Mouse (Mus musculus) embryo, embryonic 9.5 days (tissue): Measurements from ENCODE around the gene Map1s.

Experiments used
- DNase-seq: peaks from one replicate; pipeline ENCODE4 v3.0.0-alpha.2; 2017; ENCODE audit errors: extremely low spot score

The Map1s gene

DNA sequence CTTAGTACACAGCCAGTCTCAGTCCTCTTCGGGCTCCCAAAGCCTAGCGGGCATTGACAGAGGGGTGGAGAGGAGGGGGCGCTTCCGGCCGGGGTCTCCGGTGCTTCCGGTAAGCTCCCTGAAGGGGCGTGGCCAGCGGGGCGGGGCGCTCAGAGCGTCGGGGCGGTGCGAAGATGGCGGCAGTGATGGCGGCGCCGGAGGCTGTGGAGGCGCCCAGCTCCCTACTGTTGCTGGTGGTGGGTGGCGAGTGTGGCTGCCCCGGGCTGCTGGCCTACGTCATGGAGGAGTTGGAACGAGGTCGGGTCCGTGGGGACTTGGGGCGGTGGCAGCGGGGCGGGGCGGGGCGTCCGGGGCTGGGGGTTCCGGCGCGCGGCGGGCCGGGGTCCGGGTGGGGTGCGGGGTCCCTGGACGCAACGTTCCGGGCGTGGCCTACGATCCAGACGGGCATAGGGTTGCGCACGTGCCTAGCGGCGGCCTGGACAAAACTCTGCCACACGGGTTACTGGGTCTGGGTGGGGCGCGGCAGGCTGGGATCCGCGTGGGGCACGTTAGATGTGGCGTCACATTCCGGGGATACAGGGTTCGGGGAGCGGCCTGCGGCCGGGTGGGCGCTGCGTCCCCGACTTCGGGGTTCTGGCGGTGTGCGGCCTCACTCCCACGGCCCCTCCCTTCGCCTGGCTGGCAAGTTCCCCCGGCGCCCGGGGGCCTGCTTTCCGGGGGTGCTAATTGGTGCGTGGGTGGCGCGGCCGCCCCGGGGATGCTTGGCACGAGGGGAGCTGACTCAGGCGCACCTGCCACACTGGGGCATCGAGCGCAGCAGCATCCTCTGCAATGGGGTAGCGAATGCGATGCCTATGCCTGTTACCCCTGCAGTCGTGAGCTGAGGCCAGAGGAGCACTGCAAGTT, at the start of gene Map1s:
Gene Map1s (plus strand): TSS at position 102 of the 906 bp plus-strand sequence.
- DNase-seq = peak; percentile 90

DNA sequence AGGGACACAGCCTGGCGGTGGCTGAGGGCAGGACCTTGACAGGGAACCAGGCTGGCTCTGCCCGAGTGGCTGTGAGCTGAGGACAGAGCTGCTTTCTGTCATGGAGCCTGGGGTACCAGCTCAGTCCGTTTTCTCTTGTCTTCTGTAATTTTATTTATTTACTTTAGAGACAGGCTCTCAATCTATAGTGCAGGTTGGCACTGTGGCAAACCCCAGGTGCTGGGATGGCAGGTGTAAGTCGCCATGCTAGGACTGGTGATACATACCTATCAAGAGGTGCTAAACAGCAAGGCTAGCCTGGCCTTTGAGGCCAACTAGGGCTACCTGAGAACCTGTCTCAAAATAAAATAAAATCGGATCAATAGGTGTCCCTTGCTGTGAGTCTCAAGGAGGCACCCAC, 49.7 kb upstream of the Map1s start:
- DNase-seq = no peak

DNA sequence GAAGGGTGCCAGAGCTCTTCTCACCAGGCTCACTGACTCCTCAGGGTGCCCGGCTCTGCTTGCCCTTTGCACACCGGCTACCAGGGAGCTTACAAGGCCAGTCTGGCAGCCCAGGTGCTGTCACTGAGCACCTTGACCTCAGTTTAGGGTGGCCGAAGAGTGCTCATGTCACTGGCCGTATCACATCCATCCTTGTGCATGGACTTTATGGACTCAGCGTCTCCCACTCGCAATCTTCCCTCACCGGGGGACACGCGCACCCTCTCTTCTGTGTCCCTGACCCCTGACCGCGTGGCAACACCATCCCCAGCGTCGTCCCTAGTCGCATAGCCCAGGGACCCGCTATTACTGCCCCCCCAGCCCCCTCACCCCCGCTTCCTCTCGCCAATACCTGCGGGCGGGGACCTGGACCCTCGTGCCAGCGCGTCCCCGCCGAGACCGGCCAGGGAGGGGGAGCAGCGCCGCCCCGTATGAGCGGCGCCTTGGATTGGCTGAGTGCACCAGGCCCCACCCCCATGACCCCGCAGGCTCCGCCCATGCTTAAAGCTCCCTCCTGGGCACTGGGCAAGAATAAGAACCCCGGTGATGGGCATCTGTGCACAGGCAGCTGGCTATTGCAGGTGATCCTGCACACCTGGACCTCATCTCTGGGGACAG, 49.1 kb upstream of the Map1s start:
- DNase-seq = no peak

DNA sequence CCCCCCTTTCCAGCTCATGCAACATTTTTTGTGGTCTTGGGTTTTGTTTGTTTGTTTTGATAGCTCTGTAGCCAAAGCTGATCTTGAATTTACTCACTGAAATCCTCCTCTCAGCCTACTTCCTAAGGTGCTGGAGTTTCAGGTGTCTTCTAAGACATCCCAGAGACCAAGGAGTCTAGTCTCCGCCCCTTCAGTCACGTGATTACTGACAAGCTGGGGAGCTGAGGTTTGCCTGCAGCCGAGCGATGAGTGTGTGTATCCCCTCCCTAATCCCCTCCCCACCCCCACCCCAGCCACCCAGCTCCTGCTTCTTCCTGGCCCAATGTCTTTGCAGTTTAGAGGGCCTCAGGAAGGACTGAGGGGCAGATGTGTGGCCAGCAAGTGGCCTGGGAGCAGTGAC, 48.2 kb upstream of the Map1s start:
- no peak for DNase-seq

DNA sequence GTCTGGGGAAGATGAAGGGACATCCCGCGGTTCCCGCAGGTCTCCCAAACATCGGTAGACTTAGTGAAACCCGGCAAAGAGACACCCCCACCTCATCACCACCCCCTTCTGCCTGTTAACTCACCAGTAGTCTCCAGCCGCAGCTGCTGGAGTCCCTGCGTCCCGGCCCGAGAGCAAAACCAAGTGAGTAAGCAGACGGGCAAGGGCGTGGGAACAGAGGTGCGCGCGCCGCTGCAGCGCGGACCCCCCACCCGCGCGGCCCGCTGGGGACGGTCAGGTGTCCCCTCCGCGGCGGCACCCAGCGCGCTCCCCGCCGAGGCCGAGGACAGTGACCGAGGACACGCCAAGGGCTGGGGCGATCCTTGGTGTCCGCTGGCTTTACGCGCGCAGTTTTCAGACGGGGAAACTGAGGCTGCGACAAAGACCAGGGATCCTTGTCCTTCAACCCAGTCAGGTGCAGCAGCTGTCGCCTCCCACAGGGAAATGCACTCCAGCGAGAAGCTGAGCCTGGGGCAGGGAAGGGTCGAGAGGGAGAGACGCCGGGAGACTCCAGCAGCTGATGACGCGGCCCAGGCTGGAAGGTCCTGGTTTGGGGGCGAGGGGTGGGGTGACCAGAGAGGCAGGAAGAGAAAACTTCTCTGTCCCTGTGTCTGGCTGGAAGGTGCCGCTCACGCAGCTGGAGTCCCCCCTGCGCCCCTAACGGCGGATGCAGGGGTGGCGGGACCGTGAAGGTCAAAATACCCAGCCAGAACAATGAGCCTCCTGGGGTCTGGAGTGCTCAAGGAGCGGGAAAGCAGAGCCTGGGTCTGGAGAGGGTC, 42.7 kb upstream of the Map1s start, which contains the start of gene Kcnn1:
Gene Kcnn1 (minus strand): TSS at position 435 of the 818 bp plus-strand sequence.
- DNase-seq = no peak

DNA sequence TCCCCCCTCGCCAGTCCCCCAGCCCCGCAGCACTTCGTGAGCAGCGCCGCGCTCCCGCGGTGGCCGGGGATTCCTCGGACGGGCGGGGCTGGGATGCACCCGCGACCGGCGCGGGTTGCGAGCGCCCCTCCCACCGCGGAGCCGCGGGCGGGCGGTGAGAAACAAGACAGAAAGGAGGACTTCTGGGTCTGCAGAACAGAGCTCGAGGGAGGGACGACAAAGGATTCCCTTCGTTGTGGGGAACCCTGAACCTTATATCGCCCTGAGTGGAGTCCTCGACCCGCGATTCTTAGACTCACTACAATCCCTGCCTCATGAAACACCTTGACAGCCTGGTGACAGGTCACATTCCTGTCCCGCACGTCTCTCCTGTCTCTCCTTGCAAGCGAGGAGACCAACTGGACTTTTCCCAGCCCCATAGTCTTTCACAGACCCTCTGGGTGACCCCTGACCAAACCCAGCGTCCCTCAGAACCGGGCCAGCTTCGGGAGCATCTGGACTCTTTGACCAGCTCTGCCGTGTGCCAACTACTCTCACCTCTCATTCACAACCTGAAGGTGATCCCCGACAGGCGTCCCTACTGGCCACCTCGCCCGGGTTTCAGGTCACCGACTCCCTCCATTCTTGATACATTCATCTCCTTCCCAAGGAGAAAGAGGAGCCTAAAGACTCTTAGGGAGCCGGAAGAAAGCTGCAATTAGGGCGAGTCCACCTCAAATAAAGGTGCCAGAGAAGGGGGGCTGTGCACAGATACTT, 41.6 kb upstream of the Map1s start:
- no peak for DNase-seq

DNA sequence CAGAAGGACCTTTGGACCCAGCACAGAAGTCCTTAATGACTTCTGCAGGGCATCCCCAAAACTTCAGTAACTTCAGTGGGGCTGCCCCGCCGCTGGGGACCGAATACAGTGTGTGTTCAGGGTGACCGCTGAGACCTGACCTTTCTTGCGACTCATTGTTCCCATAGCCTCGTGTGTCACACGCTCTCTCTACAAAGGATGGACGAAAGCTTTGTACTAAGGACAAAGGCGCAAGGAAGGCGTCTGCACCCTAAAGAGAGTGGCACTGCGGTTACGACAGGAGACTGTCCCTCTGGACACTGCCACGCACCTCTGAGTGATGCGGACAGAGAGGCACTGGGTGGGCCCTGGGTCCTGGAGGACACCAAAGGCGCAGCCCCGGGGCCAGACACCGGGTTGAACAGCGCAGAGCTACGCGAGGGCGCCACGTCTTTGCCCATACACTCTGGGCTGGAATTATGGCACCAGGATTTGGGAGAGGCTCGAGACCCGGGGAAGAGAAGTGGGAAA, 41.0 kb upstream of the Map1s start:
- DNase-seq = peak; percentile 78

DNA sequence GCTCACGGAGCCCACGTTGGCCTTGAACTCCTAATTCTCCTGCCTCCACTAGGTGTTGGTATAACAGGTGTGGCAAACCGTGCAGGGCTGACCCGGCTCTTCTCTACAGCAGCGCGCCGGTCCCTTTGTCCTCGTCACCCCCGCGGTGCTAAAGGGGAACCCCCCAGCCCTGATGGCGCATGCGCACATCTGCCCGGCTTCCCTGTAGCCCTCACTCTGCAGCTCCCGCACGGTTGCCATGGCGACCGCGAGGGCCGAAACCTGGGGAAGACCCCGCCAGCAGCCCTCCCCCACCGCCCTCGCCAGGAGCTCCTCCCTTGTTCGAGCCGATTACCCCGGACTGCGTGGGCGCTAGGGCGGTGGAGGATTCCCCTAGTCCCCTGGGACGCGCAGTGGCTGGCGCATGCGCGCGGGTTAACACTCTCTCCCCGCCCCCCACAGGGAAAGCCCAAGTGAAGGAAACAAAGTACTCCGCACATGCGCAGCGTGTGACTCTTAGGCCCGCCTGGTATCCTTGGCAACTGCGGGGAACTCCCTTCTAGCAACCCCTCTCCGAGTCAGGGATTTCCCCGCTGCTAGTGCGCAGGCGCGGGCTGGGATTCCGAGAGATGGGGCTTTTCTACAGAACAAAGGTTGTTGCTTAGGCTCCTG, 40.3 kb upstream of the Map1s start:
- DNase-seq = peak; percentile 99

DNA sequence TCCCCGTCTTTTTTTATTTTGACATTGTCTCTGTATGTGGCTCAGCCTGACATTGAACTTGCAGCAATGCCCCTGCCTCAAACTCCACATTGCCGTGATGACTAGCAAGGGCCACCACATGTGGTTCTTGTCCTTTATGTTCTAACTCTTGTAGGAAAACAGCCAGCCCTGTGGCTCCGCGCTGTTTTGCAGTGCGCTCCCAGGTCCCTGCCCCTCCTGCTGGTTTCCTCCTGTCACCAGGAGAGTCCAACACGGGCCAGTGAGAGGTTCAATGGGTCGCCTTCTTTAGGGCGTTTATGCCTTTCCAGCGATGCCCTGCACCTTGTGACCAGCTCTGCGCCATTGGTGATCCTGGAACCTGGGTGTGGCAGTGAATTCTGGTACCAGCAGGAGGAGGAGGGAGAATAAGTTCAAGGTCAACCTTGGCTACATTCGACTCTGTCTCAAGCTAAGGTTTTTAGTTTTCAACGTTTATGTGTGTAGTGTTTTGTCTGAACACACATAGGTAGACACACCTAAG, 39.7 kb upstream of the Map1s start:
- no peak for DNase-seq

DNA sequence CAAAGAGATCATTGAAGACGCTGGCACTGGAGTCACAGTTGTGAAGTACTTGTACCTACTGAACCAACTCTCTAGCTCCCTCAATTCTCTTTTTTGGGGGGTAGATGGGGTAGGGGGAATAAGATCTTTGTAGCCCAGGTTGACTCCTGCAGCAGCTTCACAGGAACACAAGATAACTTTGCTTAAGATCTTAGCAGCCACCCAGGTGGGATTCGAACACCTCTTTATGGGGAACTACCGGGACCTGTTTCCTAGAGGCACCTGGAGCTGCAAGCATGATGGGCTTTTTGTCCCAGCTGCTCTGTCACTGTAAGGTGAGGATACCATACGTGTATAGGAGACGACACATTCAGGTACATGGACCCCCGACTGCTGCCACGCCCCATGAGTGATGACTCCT, 39.2 kb upstream of the Map1s start:
- no peak for DNase-seq

DNA sequence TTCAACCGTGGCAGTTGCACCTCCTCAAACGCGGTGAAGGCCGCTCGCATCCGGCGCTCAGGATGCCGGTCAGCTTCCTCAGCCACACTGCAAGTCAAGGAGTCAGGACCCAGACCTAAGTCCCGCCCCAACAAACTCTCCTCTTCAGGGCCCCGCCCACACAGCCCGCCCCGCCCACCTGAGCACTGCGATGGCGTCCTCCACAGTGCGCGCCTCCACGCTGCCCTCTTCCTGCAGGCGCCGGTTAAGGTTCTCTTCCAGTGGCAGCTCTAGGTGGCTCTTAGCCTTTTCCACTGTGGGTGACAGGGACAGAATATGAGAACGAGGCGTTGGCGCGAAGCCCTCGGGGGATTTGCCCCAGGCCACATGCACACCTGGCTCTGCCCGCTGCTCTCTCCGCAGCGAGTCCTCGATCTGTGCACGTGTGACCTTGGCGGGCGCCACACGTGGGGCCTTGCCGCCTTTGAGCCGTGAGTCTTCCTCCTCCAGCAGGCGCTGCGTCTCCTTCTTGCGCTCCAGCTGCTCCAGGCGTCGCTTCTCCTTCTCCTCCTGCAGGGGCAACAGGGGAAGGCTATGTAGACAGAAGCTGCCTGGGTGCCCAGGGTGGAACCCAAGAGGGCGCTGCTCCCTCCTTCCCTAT, 37.1 kb upstream of the Map1s start:
- DNase-seq = peak; percentile 78

DNA sequence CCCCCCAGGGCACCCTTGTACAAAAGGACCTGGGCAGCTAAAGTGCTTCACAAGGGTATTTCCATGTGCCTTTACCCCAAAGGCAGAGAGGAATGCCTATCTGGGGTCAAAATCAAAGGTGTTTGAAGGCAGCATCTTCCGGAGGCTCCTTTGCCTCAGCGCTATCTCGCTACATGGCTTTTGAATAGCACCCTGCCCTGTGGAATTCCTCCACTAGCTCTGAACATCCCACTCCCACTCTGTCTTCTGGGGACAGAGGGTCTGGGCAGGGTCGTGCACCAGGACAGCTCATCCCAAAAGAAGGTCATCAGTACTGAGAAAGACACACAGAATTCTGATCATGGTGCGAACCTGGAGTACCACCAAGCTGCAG, 36.5 kb upstream of the Map1s start:
- DNase-seq = no peak

DNA sequence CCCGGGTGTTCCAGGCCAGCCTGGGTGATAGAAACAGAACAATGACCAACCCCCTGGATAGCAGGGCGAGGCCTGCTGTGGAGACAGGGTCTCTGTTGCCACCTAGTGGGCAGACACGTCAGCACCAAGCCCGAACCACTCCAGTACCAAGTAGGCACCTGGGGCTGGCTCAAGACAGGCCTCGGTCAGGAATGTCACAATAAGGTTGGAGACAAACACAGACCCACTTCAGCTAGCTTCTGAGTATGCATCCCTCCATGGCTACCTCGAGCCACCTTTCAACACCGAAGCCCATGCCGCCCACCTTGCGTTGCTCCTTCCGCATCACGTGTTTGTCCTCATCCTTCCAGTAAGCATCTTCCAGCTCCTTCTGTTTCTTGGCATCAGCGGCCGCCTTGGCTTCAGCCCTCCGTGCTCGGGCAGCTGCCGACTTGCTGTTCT, 36.1 kb upstream of the Map1s start:
- peak; percentile 75 for DNase-seq

DNA sequence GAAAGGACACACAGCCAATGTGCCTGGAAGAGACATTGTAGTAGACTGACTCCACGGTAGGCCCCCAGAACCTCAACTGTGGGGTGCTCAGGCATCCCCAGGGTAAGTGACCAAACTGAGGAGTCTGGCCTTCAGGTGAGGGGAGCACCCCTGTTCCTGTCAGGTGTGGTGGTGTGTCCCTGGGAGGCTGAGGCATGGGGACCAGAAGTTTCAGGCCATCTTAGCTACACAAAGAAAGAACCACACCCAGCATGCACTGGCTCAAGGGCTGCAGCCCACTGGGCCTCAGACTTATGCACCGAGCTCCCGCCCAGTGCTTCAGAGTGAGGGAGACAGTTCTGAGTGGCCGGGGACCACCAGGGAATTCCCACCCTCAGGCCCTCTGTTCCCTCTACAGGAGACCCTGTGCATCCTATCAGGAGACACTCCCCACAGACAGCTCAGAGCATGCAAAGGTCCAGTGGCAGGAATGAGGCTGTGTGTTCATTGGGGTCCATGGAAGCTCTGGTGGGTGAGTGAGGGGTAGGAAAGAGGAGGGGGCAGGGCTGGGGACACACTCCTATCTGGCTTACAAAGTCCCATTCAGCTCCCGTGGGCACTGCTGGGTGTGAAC, 34.4 kb upstream of the Map1s start:
- no peak for DNase-seq

DNA sequence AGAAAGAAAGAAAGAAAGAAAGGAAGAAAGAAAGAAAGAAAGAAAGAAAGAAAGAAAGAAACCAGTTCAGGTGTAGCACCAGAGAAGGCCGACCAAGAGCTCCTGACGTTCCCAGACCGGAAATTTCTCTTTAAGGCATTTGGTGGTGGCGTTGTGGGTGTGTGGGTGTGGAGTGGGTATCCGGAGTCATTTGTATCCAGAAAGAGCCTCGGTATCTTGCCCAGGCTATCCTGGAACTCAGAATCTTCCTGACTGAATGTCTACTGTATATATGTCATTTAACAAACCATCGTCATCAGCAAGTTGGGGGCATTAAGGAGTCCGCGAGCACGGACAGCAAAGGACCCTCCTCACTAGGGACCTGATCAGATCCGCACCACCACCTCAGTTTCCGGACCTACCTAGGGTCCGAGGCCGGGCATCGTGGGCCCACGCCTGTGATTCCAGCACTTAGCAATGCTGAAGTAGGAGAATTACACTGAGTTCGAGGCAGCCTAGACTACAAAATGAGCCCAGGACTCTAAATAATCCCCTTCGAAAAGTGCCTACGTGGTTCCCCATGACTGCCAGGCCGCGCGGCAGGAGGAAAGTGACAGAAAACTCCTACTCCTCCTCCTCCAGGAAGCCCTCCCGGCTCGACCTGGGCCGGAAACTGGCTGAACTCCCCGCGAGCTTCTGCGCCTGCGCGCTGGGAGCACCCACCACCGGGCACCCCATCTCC, 32.9 kb upstream of the Map1s start:
- DNase-seq = no peak

DNA sequence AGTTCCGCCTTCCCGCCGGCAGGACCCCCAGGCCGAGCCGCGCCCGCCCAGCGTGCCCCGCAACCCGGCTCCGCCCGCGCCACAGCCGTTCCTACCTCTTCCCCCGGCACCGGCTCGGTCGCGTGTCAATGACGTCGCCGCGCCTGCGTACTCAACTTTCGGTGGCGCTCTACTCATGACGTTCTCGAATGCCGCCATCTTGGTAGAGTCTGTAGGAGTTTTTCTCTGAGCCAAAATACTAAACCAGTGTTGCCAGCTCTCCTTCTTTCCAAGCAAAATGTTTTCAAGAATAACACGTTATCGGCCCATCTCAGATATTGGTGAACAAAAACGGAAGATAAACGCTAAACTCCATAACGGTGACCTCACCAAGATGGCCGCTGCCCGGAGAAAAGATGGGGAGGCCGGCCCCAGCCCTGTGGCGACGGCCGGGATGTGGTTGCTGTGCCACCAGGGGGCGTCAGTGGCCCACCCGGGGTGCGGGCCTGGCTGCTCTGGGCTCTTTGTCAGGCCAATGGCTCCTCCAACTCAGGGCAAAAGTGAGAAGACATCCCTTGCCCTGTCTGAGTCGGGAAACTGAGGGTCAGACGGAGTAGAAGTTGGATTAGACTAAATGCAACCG, 32.3 kb upstream of the Map1s start, which contains the start of gene Ccdc124:
Gene Ccdc124 (minus strand): TSS at position 572 of the 622 bp plus-strand sequence.
- DNase-seq = peak; percentile 97

DNA sequence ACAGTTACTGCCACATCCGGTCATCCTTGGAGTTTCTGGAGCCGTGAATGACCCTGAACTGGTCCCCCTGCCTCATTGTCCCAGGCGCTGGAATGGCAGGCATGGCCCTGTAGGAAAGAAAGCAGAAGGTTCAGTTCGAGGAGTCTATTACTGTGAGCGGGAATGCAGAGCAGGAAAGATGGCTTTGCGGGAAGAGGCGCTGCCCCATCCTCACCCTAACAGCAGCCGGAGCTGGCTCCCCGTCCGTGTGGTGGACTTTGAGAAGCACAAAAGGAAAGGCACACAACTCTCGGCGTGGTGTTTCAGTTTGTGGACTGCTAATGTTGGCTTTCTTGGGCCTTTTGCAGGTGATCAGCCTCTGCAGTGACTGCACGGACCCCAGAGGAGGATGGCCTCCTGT, 31.3 kb upstream of the Map1s start:
- DNase-seq = no peak

DNA sequence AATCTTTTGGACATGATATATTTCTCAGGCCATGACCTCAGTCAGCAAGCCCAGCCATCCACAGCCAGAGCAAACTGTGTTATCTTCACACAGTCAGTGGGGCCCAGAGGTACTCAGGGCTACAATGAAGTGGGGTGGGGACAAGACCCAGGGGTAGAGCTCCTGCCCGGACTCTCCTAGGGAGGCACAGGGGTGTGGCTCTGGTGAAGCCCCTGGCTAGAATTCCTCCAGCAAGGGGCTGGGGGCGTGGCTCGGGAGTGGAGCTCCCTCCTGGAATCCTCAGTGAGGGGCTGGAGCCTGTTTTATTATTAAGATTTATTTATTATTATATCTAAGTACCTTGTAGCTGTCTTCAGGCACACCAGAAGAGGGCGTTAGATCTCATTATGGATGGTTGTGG, 29.4 kb upstream of the Map1s start:
- DNase-seq = no peak
